Mouse (Mus musculus) megakaryocyte, embryonic 14.5 days (primary cell): Measurements from ENCODE around the gene S100a13.

Source experiments
- FLI1 ChIP-seq: IDR thresholded peaks from 2 replicates; pipeline ENCODE4 v1.6.1; 2012; ENCODE audit warnings: low read length, inconsistent platforms, mixed read lengths
- GATA1 ChIP-seq: IDR thresholded peaks from 3 replicates; pipeline ENCODE4 v1.6.1; 2012; ENCODE audit warnings: mixed read lengths, low read length, inconsistent platforms, borderline replicate concordance

DNA sequence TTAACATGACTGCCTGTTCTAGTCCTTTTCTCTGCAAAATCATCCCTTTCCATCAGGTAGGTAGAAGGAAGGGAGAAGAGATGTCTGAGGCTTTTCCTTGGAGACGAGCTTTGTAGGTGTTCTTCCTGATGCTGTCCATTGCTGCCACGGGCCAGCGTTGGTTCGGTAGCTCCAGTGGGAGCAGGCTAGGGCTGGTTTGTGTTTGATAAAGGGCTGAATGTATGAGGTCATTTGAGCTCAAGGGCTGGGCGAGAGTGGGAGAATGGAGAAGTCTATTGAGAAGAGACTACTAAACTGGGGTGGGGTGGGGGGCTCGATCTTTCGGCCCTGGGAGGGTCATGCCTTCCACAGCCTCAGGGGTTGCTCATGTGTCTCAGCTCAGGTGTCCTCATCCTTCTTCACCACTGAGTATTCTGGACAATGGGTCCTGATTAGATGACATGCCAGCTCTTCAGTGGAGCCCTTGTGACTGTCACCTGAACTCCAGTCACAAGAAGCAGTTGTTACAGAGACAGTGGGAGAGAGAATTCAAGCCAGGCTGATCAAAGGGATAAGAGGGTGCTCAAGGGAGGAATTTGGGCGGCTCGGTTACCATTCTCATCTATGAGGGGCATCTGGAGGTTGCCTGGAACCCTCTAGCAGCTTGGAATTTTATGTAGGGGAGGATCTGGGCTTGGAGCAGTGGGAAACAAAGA is 1.1 kb upstream of the S100a13 start:
- TF ChIP-seq GATA1 (no peak), FLI1 (no peak)
